Mouse (Mus musculus): Measurements from ENCODE around the gene Kif13a. TPM values are rescaled to one million over a fixed set of nuclear protein-coding genes. Genes with fewer than 3 reads are reported as not detected.

Gene Kif13a
- polyA plus RNA-seq, 1 experiment from 2014 or later, result 23.1 TPM

DNA sequence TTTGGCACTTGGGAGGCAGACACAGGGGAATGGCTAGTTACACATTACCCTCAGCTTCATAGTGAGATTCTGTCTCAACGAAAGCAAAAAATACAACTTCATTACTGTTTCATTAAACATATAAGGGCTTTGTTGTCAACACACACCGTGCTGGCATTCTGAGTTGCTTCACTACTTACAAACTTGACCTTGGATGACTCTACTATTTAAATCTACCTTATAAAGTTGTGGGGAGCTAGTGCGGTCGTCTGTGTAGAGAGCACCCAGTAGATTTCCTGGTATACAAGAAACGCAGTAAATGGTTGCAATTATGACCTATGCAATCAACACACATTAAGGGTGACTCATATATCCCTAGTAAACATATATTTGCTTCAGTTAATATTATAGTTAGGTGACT, 201.3 kb downstream of the Kif13a start:
- Histone ChIP-seq H3K27ac (ENCODE audit: low read depth, low read length) (no peak overlapping the region), H3K4me2 (ENCODE audit: low read depth, low read length, severe bottlenecking) (peak overlapping the region; percentile 55), H3K36me3 (ENCODE audit: control insufficient read depth, insufficient read depth, low read length) (no peaks in the 10 kb centered on the region), H3K9me3 (ENCODE audit: control insufficient read depth, low read length) (no peaks in the 10 kb centered on the region), H3K4me3 (ENCODE audit: low read depth, low read length) (peak overlapping the region; percentile 98), H3K9ac (ENCODE audit: low read length) (peak overlapping the region; percentile 44; the same call in 1 of the 2 replicates), H3K4me1 (replicated peaks; ENCODE audit: control insufficient read depth, insufficient read depth, low read length) (0 out of 2 replicates have a peak, but pooled peaks cover 6% of the 10 kb centered on the region), H3K27me3 (ENCODE audit: control insufficient read depth, insufficient read depth, low read length) (no peaks in the 10 kb centered on the region)
- 36% methylated on average over 5 of the region's 5 CpGs for WGBS
- DNase-seq (ENCODE audit: low spot score), result no peak
- peak; percentile 27; the same call in 1 of the 2 replicates for ATAC-seq (replicated peaks; ENCODE audit: low FRiP score)

DNA sequence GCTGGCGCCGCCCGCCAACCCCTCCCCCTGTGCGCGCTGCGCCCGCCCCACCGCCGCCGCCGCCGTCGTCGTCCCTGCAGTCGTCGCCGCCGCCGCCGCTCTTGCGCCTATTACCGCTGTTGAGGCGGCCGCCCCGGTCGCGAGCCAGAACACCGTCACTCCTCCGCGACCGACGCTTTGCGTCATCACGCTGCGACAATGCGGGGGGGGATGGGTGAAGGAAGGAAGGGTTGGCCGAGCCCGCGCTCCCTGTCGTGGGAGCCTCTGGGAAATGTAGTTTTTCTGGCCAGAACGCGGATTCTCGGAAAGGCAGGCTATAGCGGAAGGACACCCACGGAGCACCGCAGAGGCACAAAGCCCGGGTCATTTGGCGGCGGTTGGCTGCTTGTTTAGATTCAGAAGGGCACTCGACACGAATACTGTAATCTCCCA, 201.8 kb downstream of the Kif13a start, which contains the start of gene Nup153:
Nup153 (minus strand) TSS at position 104 of the 432 bp plus-strand sequence.
- Histone ChIP-seq H3K4me1 (replicated peaks; ENCODE audit: control insufficient read depth, insufficient read depth, low read length) (0 out of 2 replicates have a peak, but pooled peaks cover 6% of the 10 kb centered on the region), H3K27me3 (ENCODE audit: control insufficient read depth, insufficient read depth, low read length) (no peaks in the 10 kb centered on the region), H3K36me3 (ENCODE audit: control insufficient read depth, insufficient read depth, low read length) (no peaks in the 10 kb centered on the region), H3K9me3 (ENCODE audit: control insufficient read depth, low read length) (no peaks in the 10 kb centered on the region), H3K9ac (ENCODE audit: low read length) (peak within 1 kb of the TSS; percentile 97), H3K27ac (ENCODE audit: low read depth, low read length) (peak within 1 kb of the TSS; percentile 91), H3K4me3 (ENCODE audit: low read depth, low read length) (peak within 1 kb of the TSS; percentile 98), H3K4me2 (ENCODE audit: low read depth, low read length, severe bottlenecking) (peak within 1 kb of the TSS; percentile 79)
- DNase-seq (ENCODE audit: low spot score), result peak; percentile 100
- under 1% methylated on average over 50 of the region's 51 CpGs for WGBS
- ATAC-seq (replicated peaks; ENCODE audit: low FRiP score), result peak; percentile 90

DNA sequence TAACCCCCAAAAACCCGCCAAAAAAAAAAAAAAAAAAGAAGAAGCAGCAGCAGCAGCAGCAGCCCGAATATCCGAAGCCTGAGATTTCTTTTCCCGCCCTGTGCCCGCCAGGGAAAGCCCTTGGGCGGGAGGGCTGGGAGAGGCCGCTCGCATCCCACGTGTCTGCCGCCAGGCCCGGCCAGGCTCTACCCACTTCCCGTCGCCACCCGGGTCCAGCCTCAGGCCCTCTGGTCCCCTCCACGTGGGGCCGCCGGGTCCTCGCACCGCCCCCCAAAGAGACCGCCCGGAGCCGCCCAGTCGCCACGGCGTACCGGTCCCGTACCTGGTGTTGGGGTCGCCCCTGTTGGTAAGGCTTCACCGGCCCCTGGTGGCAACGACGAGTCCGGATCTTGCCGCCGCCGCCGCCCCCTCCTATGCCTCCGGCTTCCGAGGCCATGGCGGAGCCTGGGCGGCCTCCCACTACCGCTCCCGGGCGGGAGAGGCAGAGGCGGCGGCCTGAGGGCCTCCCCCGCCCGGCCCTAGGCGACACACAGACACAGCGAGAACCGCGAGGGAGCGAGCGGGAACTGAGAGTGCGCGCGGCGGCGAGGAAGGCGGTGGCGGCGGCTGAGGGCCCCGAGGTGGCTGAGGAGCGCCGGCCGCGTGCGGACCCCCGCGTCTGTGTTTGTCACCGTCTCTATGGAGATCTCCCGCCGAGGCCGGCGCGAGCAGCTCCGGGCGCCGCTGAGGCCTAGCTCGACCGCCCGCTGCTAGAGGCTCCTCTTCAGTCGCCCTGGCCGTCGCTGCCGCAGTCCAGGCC, 202.4 kb downstream of the Kif13a start:
- under 1% methylated on average over 81 of the region's 85 CpGs for WGBS
- no peaks in the 10 kb centered on the region for H3K27me3 ChIP-seq (ENCODE audit: control insufficient read depth, insufficient read depth, low read length)

DNA sequence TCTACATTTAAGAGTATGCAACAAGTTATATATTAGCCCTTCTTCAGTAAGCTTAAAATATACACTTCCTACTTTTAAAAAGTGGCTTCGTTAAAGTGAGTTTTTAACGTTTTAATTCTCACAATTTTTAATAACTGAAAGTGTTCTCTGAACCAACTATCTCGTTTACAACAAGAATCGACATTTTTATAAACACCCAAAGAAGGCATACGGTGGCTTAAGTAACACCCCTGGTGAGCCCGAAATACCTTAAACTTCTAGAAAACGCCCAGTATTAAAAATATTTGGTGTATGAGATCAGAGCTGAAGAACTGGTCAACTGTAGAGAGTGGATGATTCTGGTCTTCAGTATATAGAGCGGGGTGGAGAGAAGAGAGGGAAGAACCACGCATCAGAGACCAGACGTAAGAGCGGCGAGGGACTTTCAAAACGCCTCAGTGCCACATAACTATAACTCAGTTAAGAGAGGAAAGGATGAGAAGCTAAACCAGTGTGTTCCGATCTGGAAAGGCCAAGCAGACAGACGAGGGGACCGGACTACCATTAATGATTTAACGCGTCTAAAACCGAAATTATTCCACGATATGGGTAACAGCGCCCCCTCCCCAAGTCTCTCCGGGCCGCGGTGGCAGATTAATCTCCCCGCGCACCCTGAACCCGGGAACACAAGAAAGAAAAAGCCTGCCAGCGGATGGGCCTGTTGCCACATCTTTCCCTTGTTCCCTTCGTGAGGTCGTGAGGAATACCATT, 203.2 kb downstream of the Kif13a start:
- peak overlapping the region; percentile 91 for H3K27ac ChIP-seq (ENCODE audit: low read depth, low read length)
- peak overlapping the region; percentile 98 for H3K4me3 ChIP-seq (ENCODE audit: low read depth, low read length)
- H3K27me3 ChIP-seq (ENCODE audit: control insufficient read depth, insufficient read depth, low read length), result no peaks in the 10 kb centered on the region
- H3K9me3 ChIP-seq (ENCODE audit: control insufficient read depth, low read length), result no peaks in the 10 kb centered on the region
- WGBS, result 1% methylated on average over 30 of the region's 30 CpGs
- H3K4me1 ChIP-seq (replicated peaks; ENCODE audit: control insufficient read depth, insufficient read depth, low read length), result 0 out of 2 replicates have a peak, but pooled peaks cover 6% of the 10 kb centered on the region
- H3K9ac ChIP-seq (ENCODE audit: low read length), result peak overlapping the region; percentile 97
- H3K4me2 ChIP-seq (ENCODE audit: low read depth, low read length, severe bottlenecking), result peak overlapping the region; percentile 79
- no peaks in the 10 kb centered on the region for H3K36me3 ChIP-seq (ENCODE audit: control insufficient read depth, insufficient read depth, low read length)
- DNase-seq (ENCODE audit: low spot score) (peak; percentile 69), ATAC-seq (replicated peaks; ENCODE audit: low FRiP score) (no peak)

More for the DNA sequence above, 202.4 kb downstream of the Kif13a start:
- H3K4me1 ChIP-seq (replicated peaks; ENCODE audit: control insufficient read depth, insufficient read depth, low read length), result 0 out of 2 replicates have a peak, but pooled peaks cover 6% of the 10 kb centered on the region
- peak overlapping the region; percentile 91 for H3K27ac ChIP-seq (ENCODE audit: low read depth, low read length)
- peak overlapping the region; percentile 97 for H3K9ac ChIP-seq (ENCODE audit: low read length)
- H3K36me3 ChIP-seq (ENCODE audit: control insufficient read depth, insufficient read depth, low read length), result no peaks in the 10 kb centered on the region
- H3K4me3 ChIP-seq (ENCODE audit: low read depth, low read length), result peak overlapping the region; percentile 98
- H3K4me2 ChIP-seq (ENCODE audit: low read depth, low read length, severe bottlenecking), result peak overlapping the region; percentile 79
- H3K9me3 ChIP-seq (ENCODE audit: control insufficient read depth, low read length), result no peaks in the 10 kb centered on the region
- DNase-seq (ENCODE audit: low spot score) (peak; percentile 85), ATAC-seq (replicated peaks; ENCODE audit: low FRiP score) (peak; percentile 86)

DNA sequence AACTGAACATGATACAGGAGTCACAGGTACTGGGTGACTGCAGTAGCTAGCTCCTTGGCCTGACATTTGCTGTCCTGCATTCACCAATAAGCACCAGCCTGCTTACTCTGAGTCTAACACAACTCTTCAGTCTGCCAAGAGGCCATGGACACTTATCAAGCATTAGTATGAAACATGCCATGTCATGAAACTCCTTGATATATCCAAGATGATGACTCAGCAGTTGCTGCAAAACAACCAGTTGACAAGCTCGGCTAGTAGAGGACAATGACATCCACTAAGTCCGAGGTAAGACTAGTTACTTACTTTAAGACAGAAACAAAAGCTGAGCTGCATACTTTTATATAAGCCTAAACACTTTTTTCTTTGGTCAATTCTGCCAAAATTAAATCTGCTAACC, 204.4 kb downstream of the Kif13a start:
- Histone ChIP-seq H3K9me3 (ENCODE audit: control insufficient read depth, low read length) (no peaks in the 10 kb centered on the region), H3K4me3 (ENCODE audit: low read depth, low read length) (no peak overlapping the region), H3K4me1 (replicated peaks; ENCODE audit: control insufficient read depth, insufficient read depth, low read length) (0 out of 2 replicates have a peak, but pooled peaks cover 6% of the 10 kb centered on the region), H3K9ac (ENCODE audit: low read length) (no peak overlapping the region; the same call in 1 of the 2 replicates), H3K4me2 (ENCODE audit: low read depth, low read length, severe bottlenecking) (peak overlapping the region; percentile 22; the same call in 1 of the 2 replicates), H3K36me3 (ENCODE audit: control insufficient read depth, insufficient read depth, low read length) (no peaks in the 10 kb centered on the region), H3K27ac (ENCODE audit: low read depth, low read length) (no peak overlapping the region), H3K27me3 (ENCODE audit: control insufficient read depth, insufficient read depth, low read length) (no peaks in the 10 kb centered on the region)
- ATAC-seq (replicated peaks; ENCODE audit: low FRiP score), result no peak
- no peak for DNase-seq (ENCODE audit: low spot score)
- 38% methylated on average over 2 of the region's 2 CpGs for WGBS

DNA sequence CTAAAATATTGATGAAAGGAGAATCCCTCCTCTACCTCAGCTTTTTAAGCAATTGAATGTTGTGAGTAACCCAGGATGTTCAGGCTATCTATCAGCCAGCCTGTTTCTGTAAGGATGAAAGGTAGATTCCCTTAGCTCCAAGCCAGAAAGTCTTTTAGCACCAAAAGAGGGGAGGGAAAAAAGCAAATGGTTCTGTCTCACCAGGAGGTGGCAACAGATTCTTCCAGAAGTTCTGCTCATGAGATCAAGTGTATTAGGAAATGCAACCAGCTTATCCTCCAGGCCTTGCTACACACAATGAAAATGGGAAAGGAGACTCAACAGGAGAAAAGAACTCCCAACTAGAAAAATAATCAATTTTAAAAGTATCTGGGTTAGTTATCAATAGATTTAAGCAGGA, 205.3 kb downstream of the Kif13a start:
- Histone ChIP-seq H3K27ac (ENCODE audit: low read depth, low read length) (no peak overlapping the region), H3K27me3 (ENCODE audit: control insufficient read depth, insufficient read depth, low read length) (no peaks in the 10 kb centered on the region), H3K4me3 (ENCODE audit: low read depth, low read length) (no peak overlapping the region), H3K36me3 (ENCODE audit: control insufficient read depth, insufficient read depth, low read length) (no peaks in the 10 kb centered on the region), H3K4me2 (ENCODE audit: low read depth, low read length, severe bottlenecking) (no peak overlapping the region), H3K9ac (ENCODE audit: low read length) (no peak overlapping the region), H3K9me3 (ENCODE audit: control insufficient read depth, low read length) (no peaks in the 10 kb centered on the region), H3K4me1 (replicated peaks; ENCODE audit: control insufficient read depth, insufficient read depth, low read length) (0 out of 2 replicates have a peak, but pooled peaks cover 6% of the 10 kb centered on the region)
- DNase-seq (ENCODE audit: low spot score) (no peak), ATAC-seq (replicated peaks; ENCODE audit: low FRiP score) (no peak)

DNA sequence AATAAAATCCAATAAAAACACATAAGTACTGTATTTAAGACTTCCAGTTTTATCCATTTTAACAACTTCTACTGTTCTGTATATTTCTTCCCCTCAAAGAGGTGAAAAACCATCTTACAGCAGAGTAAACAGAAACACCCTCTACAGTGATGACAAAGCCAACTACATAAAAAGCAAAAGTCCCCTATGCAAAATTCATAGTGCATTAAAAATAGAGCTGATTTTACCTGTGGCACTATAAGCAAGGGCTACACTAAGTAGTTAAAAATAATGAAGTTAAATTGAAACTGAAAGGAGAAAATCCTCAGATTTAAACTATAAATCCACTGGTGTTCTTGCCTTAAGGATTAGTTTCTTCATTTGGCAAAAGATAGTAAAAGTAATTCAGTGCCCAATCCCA, 208.7 kb downstream of the Kif13a start:
- no peak overlapping the region for H3K4me3 ChIP-seq (ENCODE audit: low read depth, low read length)
- H3K27me3 ChIP-seq (ENCODE audit: control insufficient read depth, insufficient read depth, low read length), result no peaks in the 10 kb centered on the region
- ATAC-seq (replicated peaks; ENCODE audit: low FRiP score) (no peak), DNase-seq (ENCODE audit: low spot score) (no peak)
- H3K9ac ChIP-seq (ENCODE audit: low read length), result no peak overlapping the region
- H3K27ac ChIP-seq (ENCODE audit: low read depth, low read length), result no peak overlapping the region
- 0 out of 2 replicates have a peak, but pooled peaks cover 6% of the 10 kb centered on the region for H3K4me1 ChIP-seq (replicated peaks; ENCODE audit: control insufficient read depth, insufficient read depth, low read length)
- no peak overlapping the region for H3K4me2 ChIP-seq (ENCODE audit: low read depth, low read length, severe bottlenecking)
- H3K36me3 ChIP-seq (ENCODE audit: control insufficient read depth, insufficient read depth, low read length), result no peaks in the 10 kb centered on the region
- H3K9me3 ChIP-seq (ENCODE audit: control insufficient read depth, low read length), result no peaks in the 10 kb centered on the region

DNA sequence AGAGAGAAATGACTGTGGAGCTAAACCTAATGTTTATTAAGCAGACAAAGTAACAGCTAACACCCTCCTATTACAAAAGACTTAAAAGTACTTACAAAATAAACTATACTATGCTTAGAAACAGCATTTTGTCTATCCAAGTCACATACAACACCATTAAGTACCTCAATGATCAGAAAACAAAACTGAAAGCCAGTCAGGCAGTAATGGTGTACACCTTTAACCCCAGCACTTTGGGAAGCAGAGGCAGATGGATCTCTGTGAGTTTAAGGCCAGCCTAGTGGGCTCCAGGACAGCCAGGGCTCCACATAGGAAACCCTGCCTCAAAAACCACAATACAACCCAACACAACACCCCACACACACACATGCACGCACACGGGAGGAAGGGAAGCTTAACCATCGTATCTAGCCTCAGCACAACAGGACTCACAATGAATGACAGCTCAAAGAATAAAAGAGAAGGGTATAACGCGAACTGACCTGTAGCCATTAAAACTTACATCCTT, 210.7 kb downstream of the Kif13a start:
- Histone ChIP-seq H3K36me3 (ENCODE audit: control insufficient read depth, insufficient read depth, low read length) (no peaks in the 10 kb centered on the region), H3K9ac (ENCODE audit: low read length) (no peak overlapping the region), H3K27ac (ENCODE audit: low read depth, low read length) (no peak overlapping the region), H3K4me3 (ENCODE audit: low read depth, low read length) (no peak overlapping the region), H3K27me3 (ENCODE audit: control insufficient read depth, insufficient read depth, low read length) (no peaks in the 10 kb centered on the region), H3K4me2 (ENCODE audit: low read depth, low read length, severe bottlenecking) (no peak overlapping the region), H3K4me1 (replicated peaks; ENCODE audit: control insufficient read depth, insufficient read depth, low read length) (no peaks in the 10 kb centered on the region), H3K9me3 (ENCODE audit: control insufficient read depth, low read length) (no peaks in the 10 kb centered on the region)
- DNase-seq (ENCODE audit: low spot score) (no peak), ATAC-seq (replicated peaks; ENCODE audit: low FRiP score) (no peak)
- 85% methylated on average over 5 of the region's 5 CpGs for WGBS
